Mouse (Mus musculus) stomach, embryonic 15.5 days (tissue): ENCODE data around the gene Cog6. TPM values are rescaled to one million over a fixed set of nuclear protein-coding genes. Genes with fewer than 3 reads are reported as not detected.

Source experiments
- ATAC-seq: fragments of 200-750 bp; cut with Nextera tagmentation; 2 replicates; pipeline ENCODE4 v1.8.0; 2017; ENCODE audit warnings: low read depth, moderate number of reproducible peaks, moderate TSS enrichment; ENCODE audit not compliant: insufficient read depth, low FRiP score
- H3K27ac ChIP-seq: fragments of 300-500 bp; sonication (generic); 2 replicates; pipeline ENCODE4 v1.5.1; 2015; ENCODE audit warnings: mild to moderate bottlenecking, inconsistent platforms
- H3K27me3 ChIP-seq: fragments of 300-500 bp; sonication (generic); replicated peaks from 2 replicates; pipeline ENCODE4 v1.6.1; 2015; ENCODE audit warnings: inconsistent platforms
- H3K36me3 ChIP-seq: fragments of 300-500 bp; sonication (generic); 2 replicates; pipeline ENCODE4 v1.6.1; 2015; ENCODE audit warnings: inconsistent platforms
- H3K4me1 ChIP-seq: fragments of 300-500 bp; sonication (generic); 2 replicates; pipeline ENCODE4 v1.6.1; 2015; ENCODE audit warnings: inconsistent platforms
- H3K4me2 ChIP-seq: fragments of 300-500 bp; sonication (generic); 2 replicates; pipeline ENCODE4 v1.6.1; 2015; ENCODE audit warnings: mild to moderate bottlenecking, inconsistent platforms
- H3K4me3 ChIP-seq: fragments of 300-500 bp; sonication (generic); replicated peaks from 2 replicates; pipeline ENCODE4 v1.5.1; 2015; ENCODE audit warnings: inconsistent platforms
- H3K9ac ChIP-seq: fragments of 300-500 bp; sonication (generic); 2 replicates; pipeline ENCODE4 v1.6.1; 2015; ENCODE audit warnings: inconsistent platforms
- H3K9me3 ChIP-seq: fragments of 300-500 bp; sonication (generic); 2 replicates; pipeline ENCODE4 v1.6.1; 2016; ENCODE audit warnings: inconsistent platforms
- WGBS: fragments of 180-500 bp; shearing (Covaris S2); methylation state at CpG from one replicate; pipeline ENCODE4 v1.1.7; 2015; 5-methylcytosine and 5-hydroxymethylcytosine counted together
- polyA plus RNA-seq: library from polyadenylated mRNA; unstranded; fragments of >200 nt; fragmentation: Nextera tagmentation; extraction: Ambion mirVana; gene quantifications from 2 replicates; pipeline ENCODE4 v1.2.1, GENCODE M21; 2015

Cog6 gene
- polyA plus RNA-seq: 42.4 and 43.1 TPM in 2 replicates

GRCm38 (mm10) chr3:53016436-53017340 lies at the start of gene Cog6:
TSS of gene Cog6 (minus strand) at chr3:53017237.
- WGBS: 5% methylated on average over 53 of the region's 53 CpGs
- H3K9me3 ChIP-seq: no peaks in the 10 kb centered on the region
- H3K9ac ChIP-seq: peak within 1 kb of the TSS; percentile 56
- H3K27ac ChIP-seq: peak within 1 kb of the TSS; percentile 38; the same call in 1 of the 2 replicates
- H3K4me1 ChIP-seq: 0 out of 2 replicates have a peak, but pooled peaks cover 2% of the 10 kb centered on the region
- peak; percentile 88 for ATAC-seq
- H3K27me3 ChIP-seq: no peaks in the 10 kb centered on the region
- H3K36me3 ChIP-seq: peaks cover 3% of the 10 kb centered on the region; the same call in 1 of the 2 replicates
- H3K4me2 ChIP-seq: peak within 1 kb of the TSS; percentile 73
- H3K4me3 ChIP-seq: peak within 1 kb of the TSS; percentile 84

GRCm38 (mm10) chr3:53066095-53066372 lies 49.0 kb upstream of the Cog6 start:
- Histone ChIP-seq H3K4me3 (no peak overlapping the region), H3K36me3 (no peaks in the 10 kb centered on the region), H3K9me3 (no peaks in the 10 kb centered on the region), H3K9ac (no peak overlapping the region), H3K4me1 (peaks cover 7% of the 10 kb centered on the region; the same call in 1 of the 2 replicates), H3K27me3 (no peaks in the 10 kb centered on the region), H3K4me2 (no peak overlapping the region), H3K27ac (no peak overlapping the region)
- WGBS: 75% methylated on average over 4 of the region's 4 CpGs
- no peak for ATAC-seq

DNA sequence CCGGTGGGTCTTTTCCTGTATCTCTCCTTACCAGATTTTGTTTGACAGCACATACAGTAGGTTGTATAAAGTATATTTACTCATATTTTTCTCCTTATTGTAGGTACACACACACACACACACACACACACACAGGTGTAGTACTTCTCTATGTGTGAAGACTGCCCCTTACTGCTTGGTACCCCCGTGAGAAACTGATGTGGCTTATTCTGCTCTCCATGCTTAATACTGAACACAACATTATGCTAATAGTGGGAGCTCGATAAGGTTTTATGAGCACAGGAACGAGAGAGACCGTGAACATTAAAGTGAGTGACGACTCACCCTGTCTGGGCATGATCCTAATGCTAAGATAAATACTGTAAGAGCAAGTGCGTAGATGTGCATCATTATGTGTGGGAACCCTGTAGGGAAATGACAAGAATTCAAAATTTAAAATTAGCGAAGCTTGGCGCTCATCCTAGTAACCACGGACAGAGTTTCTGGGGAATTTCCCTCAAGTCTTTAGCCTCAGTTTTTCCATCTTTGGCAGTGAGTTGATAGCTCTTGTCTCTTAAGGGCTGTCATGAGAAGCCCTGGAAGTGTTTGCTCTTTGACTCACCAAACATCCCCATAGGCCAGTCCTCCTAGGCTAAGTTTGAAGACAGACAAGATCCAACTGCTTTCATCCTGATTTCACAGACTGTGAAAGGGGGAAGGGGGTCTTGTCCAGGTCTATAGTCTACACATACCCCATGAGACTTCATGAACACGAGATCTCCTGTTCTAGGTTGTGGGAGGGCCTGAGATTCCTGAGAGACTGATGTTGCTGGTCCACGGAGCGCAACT lies 48.4 kb upstream of the Cog6 start:
- no peak for ATAC-seq
- Histone ChIP-seq H3K9me3 (no peaks in the 10 kb centered on the region), H3K27me3 (no peaks in the 10 kb centered on the region), H3K4me1 (peaks cover 7% of the 10 kb centered on the region; the same call in 1 of the 2 replicates), H3K27ac (no peak overlapping the region), H3K4me3 (no peak overlapping the region), H3K9ac (no peak overlapping the region), H3K4me2 (no peak overlapping the region), H3K36me3 (no peaks in the 10 kb centered on the region)
- 80% methylated on average over 13 of the region's 13 CpGs for WGBS

GRCm38 (mm10) chr3:53063423-53064147 lies 46.5 kb upstream of the Cog6 start:
- no peak for ATAC-seq

DNA sequence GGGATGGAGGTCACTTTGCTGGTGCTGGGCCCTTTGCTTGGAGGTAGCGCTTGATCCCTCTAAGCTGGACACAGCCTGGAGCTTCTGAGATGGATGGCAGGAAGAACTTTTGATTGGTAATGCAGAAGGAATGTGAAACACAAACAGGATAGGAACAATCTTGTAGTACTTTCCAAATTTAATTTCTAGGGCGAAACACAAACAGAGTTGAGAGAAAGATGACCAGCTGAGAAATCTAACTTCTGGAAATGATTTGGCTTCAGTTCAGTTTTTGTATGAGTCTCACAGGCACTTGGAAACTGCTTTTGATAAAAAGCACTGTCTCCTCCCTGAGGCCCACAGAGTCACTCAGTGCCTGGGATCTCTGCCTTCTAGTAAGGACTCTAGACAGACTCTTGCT lies 42.9 kb upstream of the Cog6 start:
- WGBS: 40% methylated on average over 2 of the region's 2 CpGs
- no peak overlapping the region for H3K4me3 ChIP-seq
- peak overlapping the region; percentile 72 for H3K27ac ChIP-seq
- H3K4me1 ChIP-seq: peaks cover 12% of the 10 kb centered on the region
- H3K36me3 ChIP-seq: no peaks in the 10 kb centered on the region
- H3K27me3 ChIP-seq: no peaks in the 10 kb centered on the region
- H3K9me3 ChIP-seq: no peaks in the 10 kb centered on the region
- H3K9ac ChIP-seq: no peak overlapping the region
- H3K4me2 ChIP-seq: no peak overlapping the region
- ATAC-seq: peak; percentile 56; the same call in 1 of the 2 replicates

More at GRCm38 (mm10) chr3:53063423-53064147, 46.5 kb upstream of the Cog6 start:
- no peak overlapping the region for H3K27ac ChIP-seq
- WGBS: 48% methylated on average over 13 of the region's 13 CpGs
- H3K36me3 ChIP-seq: no peaks in the 10 kb centered on the region
- H3K4me1 ChIP-seq: peaks cover 14% of the 10 kb centered on the region
- H3K4me2 ChIP-seq: no peak overlapping the region
- no peaks in the 10 kb centered on the region for H3K27me3 ChIP-seq
- H3K9ac ChIP-seq: no peak overlapping the region
- H3K9me3 ChIP-seq: no peaks in the 10 kb centered on the region
- no peak overlapping the region for H3K4me3 ChIP-seq

DNA sequence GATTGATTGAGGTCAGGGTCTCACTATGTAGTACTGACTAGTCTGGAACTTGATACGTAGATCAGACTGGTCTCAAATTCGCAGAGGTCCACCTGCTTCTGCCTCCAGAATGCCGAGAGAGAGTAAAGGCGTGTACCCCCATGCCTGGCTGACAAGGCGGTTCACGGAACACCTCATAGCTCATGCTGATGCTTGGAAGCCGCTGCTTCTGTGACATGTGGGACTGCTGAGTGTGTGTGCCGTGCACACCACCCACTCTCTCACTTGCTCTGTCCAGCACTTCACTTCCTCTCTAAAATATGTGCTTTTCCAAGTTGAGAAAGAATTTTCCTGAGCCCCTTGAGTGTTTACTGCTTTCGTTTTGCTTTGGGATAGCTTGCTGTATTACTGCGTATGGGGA lies 39.4 kb upstream of the Cog6 start:
- H3K9ac ChIP-seq: no peak overlapping the region
- H3K4me1 ChIP-seq: peaks cover 7% of the 10 kb centered on the region; the same call in 1 of the 2 replicates
- ATAC-seq: no peak
- H3K27me3 ChIP-seq: no peaks in the 10 kb centered on the region
- no peak overlapping the region for H3K4me3 ChIP-seq
- H3K36me3 ChIP-seq: no peaks in the 10 kb centered on the region
- no peak overlapping the region for H3K27ac ChIP-seq
- no peak overlapping the region for H3K4me2 ChIP-seq
- 74% methylated on average over 10 of the region's 10 CpGs for WGBS
- H3K9me3 ChIP-seq: no peaks in the 10 kb centered on the region

DNA sequence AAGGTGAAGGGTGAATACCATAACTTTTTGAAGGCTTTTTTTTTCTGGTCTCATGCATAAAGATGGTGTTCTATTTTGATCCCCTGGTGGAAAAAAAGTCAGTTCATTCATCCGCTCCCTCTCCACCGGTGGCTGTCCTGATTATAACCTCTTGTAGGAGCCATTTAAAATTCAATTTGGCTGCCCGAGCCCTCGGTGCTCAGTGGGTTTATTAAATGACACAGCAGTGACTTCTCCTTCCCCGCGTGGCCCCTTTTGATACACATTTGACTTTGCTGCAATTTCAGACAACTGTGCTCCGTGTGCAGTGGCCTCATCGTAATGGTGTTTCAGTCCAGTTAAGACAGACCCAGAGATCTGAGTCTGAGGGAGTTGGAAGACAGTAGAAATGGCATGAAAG lies 35.3 kb upstream of the Cog6 start:
- no peak for ATAC-seq
- WGBS: 68% methylated on average over 8 of the region's 8 CpGs

DNA sequence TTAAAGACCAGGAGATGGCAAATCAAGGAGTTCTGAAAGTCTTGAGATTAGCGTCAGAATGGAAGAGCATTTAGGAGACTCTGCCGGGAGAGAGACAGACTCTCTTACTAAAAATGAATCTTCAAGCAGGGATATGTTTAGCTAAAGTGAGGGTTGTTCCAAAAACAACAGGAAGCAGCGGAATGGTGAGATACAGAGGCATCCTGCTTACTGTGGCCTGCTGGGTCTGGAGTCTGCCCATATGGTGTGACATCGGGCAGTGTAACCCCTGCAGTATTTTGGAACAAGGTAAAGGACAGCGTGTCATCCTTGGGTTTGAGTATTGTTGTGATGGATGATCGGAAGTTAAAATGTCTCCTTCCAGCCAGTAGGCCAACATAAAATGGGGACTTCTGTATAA lies 29.3 kb upstream of the Cog6 start:
- no peak overlapping the region for H3K4me3 ChIP-seq
- no peaks in the 10 kb centered on the region for H3K27me3 ChIP-seq
- no peak for ATAC-seq
- no peaks in the 10 kb centered on the region for H3K36me3 ChIP-seq
- H3K4me2 ChIP-seq: no peak overlapping the region
- H3K27ac ChIP-seq: no peak overlapping the region
- peaks cover 6% of the 10 kb centered on the region; the same call in 1 of the 2 replicates for H3K4me1 ChIP-seq
- H3K9ac ChIP-seq: no peak overlapping the region
- WGBS: 74% methylated on average over 6 of the region's 6 CpGs
- H3K9me3 ChIP-seq: no peaks in the 10 kb centered on the region

More for the DNA sequence above, 35.3 kb upstream of the Cog6 start:
- Histone ChIP-seq H3K9ac (no peak overlapping the region), H3K36me3 (no peaks in the 10 kb centered on the region), H3K27ac (no peak overlapping the region), H3K4me2 (no peak overlapping the region), H3K27me3 (no peaks in the 10 kb centered on the region), H3K9me3 (no peaks in the 10 kb centered on the region), H3K4me3 (no peak overlapping the region), H3K4me1 (no peaks in the 10 kb centered on the region)

GRCm38 (mm10) chr3:53045697-53046096 lies 28.7 kb upstream of the Cog6 start:
- Histone ChIP-seq H3K27ac (no peak overlapping the region), H3K4me2 (peak overlapping the region; percentile 16; the same call in 1 of the 2 replicates)
- WGBS: 85% methylated on average over 4 of the region's 4 CpGs

DNA sequence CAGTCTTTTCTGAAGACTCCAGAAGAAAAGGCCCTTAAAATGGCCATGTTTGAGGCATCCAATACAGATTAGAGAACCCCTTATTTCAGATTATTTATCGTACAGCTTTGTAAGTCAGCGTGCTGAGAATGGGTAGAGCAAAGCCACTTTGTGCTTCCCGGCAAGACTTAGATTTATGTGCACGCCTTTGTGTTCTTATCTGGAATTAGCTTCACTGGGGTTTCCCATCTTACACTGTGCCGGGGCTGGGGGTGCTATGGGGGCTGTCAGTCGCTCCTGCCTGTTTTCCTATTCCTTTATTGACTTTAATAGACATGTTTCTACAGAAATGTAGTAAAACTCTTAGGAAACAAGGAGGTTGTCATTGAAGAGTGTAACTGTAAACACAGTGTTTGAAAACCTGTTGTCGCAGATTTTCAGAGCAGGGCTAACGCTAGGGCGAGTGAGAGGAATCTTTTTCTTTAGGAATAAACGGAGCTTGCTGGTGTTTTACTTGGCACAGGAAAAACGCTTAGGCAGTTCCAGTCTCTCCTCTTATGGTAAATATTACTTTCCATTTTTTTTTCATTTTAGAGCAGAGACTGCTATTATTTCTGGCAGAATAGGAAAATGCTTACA lies 27.8 kb upstream of the Cog6 start:
- H3K9me3 ChIP-seq: no peaks in the 10 kb centered on the region
- peak overlapping the region; percentile 37 for H3K4me2 ChIP-seq
- no peaks in the 10 kb centered on the region for H3K27me3 ChIP-seq
- H3K27ac ChIP-seq: peak overlapping the region; percentile 8; the same call in 1 of the 2 replicates
- peak overlapping the region; percentile 5; the same call in 1 of the 2 replicates for H3K4me3 ChIP-seq
- H3K36me3 ChIP-seq: no peaks in the 10 kb centered on the region
- WGBS: 38% methylated on average over 11 of the region's 11 CpGs
- H3K9ac ChIP-seq: no peak overlapping the region
- ATAC-seq: no peak
- peaks cover 11% of the 10 kb centered on the region; the same call in 1 of the 2 replicates for H3K4me1 ChIP-seq

More at GRCm38 (mm10) chr3:53045697-53046096, 28.7 kb upstream of the Cog6 start:
- ATAC-seq: no peak
- Histone ChIP-seq H3K27me3 (no peaks in the 10 kb centered on the region), H3K4me3 (no peak overlapping the region), H3K9me3 (no peaks in the 10 kb centered on the region), H3K9ac (no peak overlapping the region), H3K36me3 (no peaks in the 10 kb centered on the region), H3K4me1 (peaks cover 9% of the 10 kb centered on the region; the same call in 1 of the 2 replicates)

DNA sequence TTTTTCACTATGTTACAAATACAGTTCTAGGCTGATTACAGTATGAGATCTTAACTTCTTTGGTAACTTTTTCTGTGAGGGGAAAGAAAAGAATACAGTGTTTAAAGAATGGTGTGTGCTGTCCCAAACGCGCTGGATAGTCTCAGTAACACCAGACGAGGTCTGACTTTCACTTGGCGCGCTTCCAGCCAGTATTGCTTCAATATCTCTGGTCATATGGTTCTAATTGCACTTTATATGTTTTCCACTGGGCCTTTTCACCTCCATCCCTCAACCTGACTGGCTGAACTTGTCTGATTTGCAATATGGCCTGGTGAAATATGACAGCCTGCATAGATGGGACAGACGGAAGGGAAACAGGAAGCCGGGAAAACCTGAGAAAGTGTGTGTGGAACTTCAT lies 27.2 kb upstream of the Cog6 start:
- no peak for ATAC-seq
- peak overlapping the region; percentile 5; the same call in 1 of the 2 replicates for H3K4me3 ChIP-seq
- H3K36me3 ChIP-seq: no peaks in the 10 kb centered on the region
- H3K9ac ChIP-seq: no peak overlapping the region
- H3K27me3 ChIP-seq: no peaks in the 10 kb centered on the region
- peaks cover 11% of the 10 kb centered on the region; the same call in 1 of the 2 replicates for H3K4me1 ChIP-seq
- peak overlapping the region; percentile 37 for H3K4me2 ChIP-seq
- H3K27ac ChIP-seq: peak overlapping the region; percentile 8; the same call in 1 of the 2 replicates
- H3K9me3 ChIP-seq: no peaks in the 10 kb centered on the region
- WGBS: 47% methylated on average over 7 of the region's 7 CpGs
